Mouse (Mus musculus) brain, embryonic 14.5 days (tissue): ENCODE measurements at regions not wholly inside any gene's neighbourhood (a gene's known extent, or its start where the extent isn't known, plus 50 kb on each side); places are given as distances from the start of the nearest gene placed in this dataset.

ENCODE experiments used
- CTCF ChIP-seq: fragments of 200-500 bp; IDR thresholded peaks from 2 replicates; pipeline ENCODE4 v1.5.1; 2012; ENCODE audit warnings: inconsistent platforms, mild to moderate bottlenecking, moderate library complexity, borderline replicate concordance; ENCODE audit not compliant: insufficient read depth, insufficient read length; ENCODE audit errors: extremely low read depth
- POLR2A ChIP-seq: fragments of 200-500 bp; IDR thresholded peaks from 2 replicates; pipeline ENCODE4 v1.6.1; 2012; ENCODE audit warnings: mild to moderate bottlenecking, inconsistent platforms, borderline replicate concordance; ENCODE audit not compliant: poor library complexity, insufficient read depth, insufficient read length, severe bottlenecking; ENCODE audit errors: extremely low read depth

DNA sequence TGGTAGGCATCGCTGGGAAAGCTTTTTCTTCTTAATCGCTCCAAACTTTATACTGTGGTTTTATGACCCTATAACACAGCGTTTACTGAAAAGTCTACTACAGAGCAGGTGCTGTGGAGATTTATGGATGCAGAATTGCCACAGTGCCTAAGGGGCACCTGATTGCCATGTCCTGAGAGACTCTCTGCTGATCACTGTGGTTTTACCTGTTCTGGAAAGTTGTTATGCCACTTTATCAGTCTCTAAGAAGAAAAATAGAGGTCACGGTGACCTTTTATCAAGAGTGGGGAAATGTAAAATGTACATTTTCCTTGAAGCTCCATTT, 250.0 kb downstream of the Trib2 start:
- TF ChIP-seq POLR2A (no peak), CTCF (no peak)
